Mouse (Mus musculus): ENCODE results near the gene Kcnh3.

Kcnh3 gene

GRCm38 (mm10) chr15:99224208-99224911, at the start of gene Kcnh3:
Gene Kcnh3 (plus strand): TSS chr15:99224861.
- DNase-seq (ENCODE audit: low read depth, low spot score): no peak

GRCm38 (mm10) chr15:99179639-99180038, 45.0 kb upstream of the Kcnh3 start:
- DNase-seq (ENCODE audit: low read depth, low spot score): no peak

- no peak for DNase-seq (ENCODE audit: low read depth, low spot score)
Observed at GRCm38 (mm10) chr15:99184217-99184914, 40.3 kb upstream of the Kcnh3 start.

- no peak for DNase-seq (ENCODE audit: low read depth, low spot score)
Observed at GRCm38 (mm10) chr15:99194358-99194757, 30.3 kb upstream of the Kcnh3 start.

- DNase-seq (ENCODE audit: low read depth, low spot score): no peak
Observed at GRCm38 (mm10) chr15:99195043-99195442, 29.6 kb upstream of the Kcnh3 start.

GRCm38 (mm10) chr15:99198761-99199160, 25.9 kb upstream of the Kcnh3 start:
- no peak for DNase-seq (ENCODE audit: low read depth, low spot score)

- DNase-seq (ENCODE audit: low read depth, low spot score): no peak
Observed at GRCm38 (mm10) chr15:99205959-99206358, 18.7 kb upstream of the Kcnh3 start.

GRCm38 (mm10) chr15:99213183-99213582, 11.5 kb upstream of the Kcnh3 start:
- no peak for DNase-seq (ENCODE audit: low read depth, low spot score)

GRCm38 (mm10) chr15:99214941-99215340, 9.7 kb upstream of the Kcnh3 start:
- DNase-seq (ENCODE audit: low read depth, low spot score): peak; percentile 73

- no peak for DNase-seq (ENCODE audit: low read depth, low spot score)
Observed at GRCm38 (mm10) chr15:99215741-99216463, 8.8 kb upstream of the Kcnh3 start.

GRCm38 (mm10) chr15:99217630-99218029, 7.0 kb upstream of the Kcnh3 start:
- no peak for DNase-seq (ENCODE audit: low read depth, low spot score)

- no peak for DNase-seq (ENCODE audit: low read depth, low spot score)
Observed at GRCm38 (mm10) chr15:99221315-99221952, 3.2 kb upstream of the Kcnh3 start.

- DNase-seq (ENCODE audit: low read depth, low spot score): no peak
Observed at GRCm38 (mm10) chr15:99222794-99223584, 1.7 kb upstream of the Kcnh3 start.

- DNase-seq (ENCODE audit: low read depth, low spot score): no peak
Observed at GRCm38 (mm10) chr15:99223585-99224207, 965 bp upstream of the Kcnh3 start.

- DNase-seq (ENCODE audit: low read depth, low spot score): no peak
Observed at GRCm38 (mm10) chr15:99225081-99225810, 585 bp downstream of the Kcnh3 start.

- DNase-seq (ENCODE audit: low read depth, low spot score): no peak
Observed at GRCm38 (mm10) chr15:99226090-99226489, 1.4 kb downstream of the Kcnh3 start.

- no peak for DNase-seq (ENCODE audit: low read depth, low spot score)
Observed at GRCm38 (mm10) chr15:99231998-99232397, 7.3 kb downstream of the Kcnh3 start.

GRCm38 (mm10) chr15:99233719-99234118, 9.1 kb downstream of the Kcnh3 start:
- DNase-seq (ENCODE audit: low read depth, low spot score): no peak

GRCm38 (mm10) chr15:99234326-99235010, 9.8 kb downstream of the Kcnh3 start:
- no peak for DNase-seq (ENCODE audit: low read depth, low spot score)

All from WW6 (cell line).